Mouse (Mus musculus) limb, embryonic 15.5 days (tissue): ENCODE measurements at regions not wholly inside any gene's neighbourhood (a gene's known extent, or its start where the extent isn't known, plus 50 kb on each side); places are given as distances from the start of the nearest gene placed in this dataset.

ENCODE experiments used
- ATAC-seq: fragments of 200-750 bp; cut with Nextera tagmentation; 2 replicates; pipeline ENCODE4 v1.8.0; 2017; ENCODE audit warnings: low read depth, moderate TSS enrichment; ENCODE audit not compliant: insufficient number of reproducible peaks, low FRiP score, low TSS enrichment
- H3K27ac ChIP-seq: fragments of 300-500 bp; sonication (generic); 2 replicates; pipeline ENCODE4 v1.5.1; 2015; ENCODE audit warnings: moderate library complexity, mild to moderate bottlenecking, inconsistent platforms
- H3K27me3 ChIP-seq: fragments of 300-500 bp; sonication (generic); 2 replicates; pipeline ENCODE4 v1.6.1; 2015; ENCODE audit warnings: inconsistent platforms
- H3K36me3 ChIP-seq: fragments of 300-500 bp; sonication (generic); 2 replicates; pipeline ENCODE4 v1.6.1; 2015; ENCODE audit warnings: inconsistent platforms
- H3K4me1 ChIP-seq: fragments of 300-500 bp; sonication (generic); 2 replicates; pipeline ENCODE4 v1.6.1; 2015; ENCODE audit warnings: inconsistent platforms
- H3K4me2 ChIP-seq: fragments of 300-500 bp; sonication (generic); 2 replicates; pipeline ENCODE4 v1.6.1; 2015; ENCODE audit warnings: mild to moderate bottlenecking, inconsistent platforms
- H3K4me3 ChIP-seq: fragments of 300-500 bp; sonication (generic); 2 replicates; pipeline ENCODE4 v1.5.1; 2015; ENCODE audit warnings: mild to moderate bottlenecking, inconsistent platforms
- H3K9ac ChIP-seq: fragments of 300-500 bp; sonication (generic); 2 replicates; pipeline ENCODE4 v1.6.1; 2015; ENCODE audit warnings: inconsistent platforms
- H3K9me3 ChIP-seq: fragments of 300-500 bp; sonication (generic); 2 replicates; pipeline ENCODE4 v1.6.1; 2016; ENCODE audit warnings: inconsistent platforms
- WGBS: fragments of 180-500 bp; shearing (Covaris S2); methylation state at CpG from one replicate; pipeline ENCODE4 v1.1.7; 2015; 5-methylcytosine and 5-hydroxymethylcytosine counted together

- ATAC-seq = no peak
- Histone ChIP-seq H3K9me3 (no peaks in the 10 kb centered on the region), H3K36me3 (no peaks in the 10 kb centered on the region), H3K27me3 (no peaks in the 10 kb centered on the region), H3K27ac (no peak overlapping the region), H3K9ac (no peak overlapping the region), H3K4me3 (no peak overlapping the region), H3K4me1 (0 out of 2 replicates have a peak, but pooled peaks cover 3% of the 10 kb centered on the region), H3K4me2 (no peak overlapping the region)
- WGBS = 39% methylated on average over 3 of the region's 3 CpGs
Measured at GRCm38 (mm10) chr7:51310191-51310590, 200.6 kb upstream of the Ano5 start.

- no peaks in the 10 kb centered on the region for H3K27me3 ChIP-seq
- no peak for ATAC-seq
- H3K9me3 ChIP-seq = no peaks in the 10 kb centered on the region
- 69% methylated on average over 7 of the region's 7 CpGs for WGBS
- H3K27ac ChIP-seq = no peak overlapping the region
- no peak overlapping the region for H3K9ac ChIP-seq
- H3K36me3 ChIP-seq = no peaks in the 10 kb centered on the region
- no peaks in the 10 kb centered on the region for H3K4me1 ChIP-seq
- no peak overlapping the region for H3K4me2 ChIP-seq
- H3K4me3 ChIP-seq = no peak overlapping the region
Measured at GRCm38 (mm10) chr7:51339841-51340540, 170.8 kb upstream of the Ano5 start.

GRCm38 (mm10) chr7:51347521-51347920 is 163.3 kb upstream of the Ano5 start:
- WGBS = 90% methylated on average over 3 of the region's 3 CpGs
- Histone ChIP-seq H3K4me3 (no peak overlapping the region), H3K36me3 (no peaks in the 10 kb centered on the region), H3K27ac (no peak overlapping the region), H3K9me3 (no peaks in the 10 kb centered on the region), H3K4me2 (no peak overlapping the region), H3K27me3 (no peaks in the 10 kb centered on the region), H3K9ac (no peak overlapping the region), H3K4me1 (no peaks in the 10 kb centered on the region)
- no peak for ATAC-seq

GRCm38 (mm10) chr7:51360134-51360533 is 150.7 kb upstream of the Ano5 start:
- no peaks in the 10 kb centered on the region for H3K9me3 ChIP-seq
- no peak overlapping the region for H3K27ac ChIP-seq
- no peaks in the 10 kb centered on the region for H3K27me3 ChIP-seq
- no peak overlapping the region for H3K9ac ChIP-seq
- H3K4me2 ChIP-seq = no peak overlapping the region
- ATAC-seq = no peak
- H3K4me3 ChIP-seq = no peak overlapping the region
- H3K4me1 ChIP-seq = no peaks in the 10 kb centered on the region
- H3K36me3 ChIP-seq = no peaks in the 10 kb centered on the region
- 75% methylated on average over 3 of the region's 3 CpGs for WGBS

DNA sequence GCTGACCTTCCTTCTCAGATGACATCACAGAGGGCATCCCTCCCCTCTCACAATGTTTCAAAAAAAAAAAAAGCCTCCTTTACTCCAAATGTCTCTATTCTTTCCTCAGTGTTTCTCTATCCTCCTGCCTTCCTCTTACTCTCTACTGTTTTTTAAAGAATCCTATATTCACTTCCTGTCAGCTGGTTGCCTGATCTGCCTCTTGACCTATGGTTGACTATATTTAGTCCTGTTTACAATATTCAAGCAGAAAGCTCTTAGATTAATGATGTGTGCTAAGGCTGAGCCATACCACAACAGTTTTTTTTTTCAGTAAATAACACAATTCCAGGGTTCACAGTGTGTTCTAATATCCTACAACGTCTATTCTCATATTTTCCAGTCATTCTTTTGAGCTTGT is 133.2 kb upstream of the Ano5 start:
- Histone ChIP-seq H3K9ac (no peak overlapping the region), H3K27ac (no peak overlapping the region), H3K36me3 (no peaks in the 10 kb centered on the region), H3K4me2 (no peak overlapping the region), H3K4me1 (no peaks in the 10 kb centered on the region), H3K27me3 (no peaks in the 10 kb centered on the region), H3K4me3 (no peak overlapping the region), H3K9me3 (no peaks in the 10 kb centered on the region)
- ATAC-seq = no peak
- WGBS = 81% methylated on average over 1 of the region's 1 CpGs
